Mouse (Mus musculus): Measurements from ENCODE around the gene Gbp9. TPM values are rescaled to one million over a fixed set of nuclear protein-coding genes. Genes with fewer than 3 reads are reported as not detected.

The Gbp9 gene
- polyA plus RNA-seq (2017; shearing (Covaris generic)) = 183 TPM

DNA sequence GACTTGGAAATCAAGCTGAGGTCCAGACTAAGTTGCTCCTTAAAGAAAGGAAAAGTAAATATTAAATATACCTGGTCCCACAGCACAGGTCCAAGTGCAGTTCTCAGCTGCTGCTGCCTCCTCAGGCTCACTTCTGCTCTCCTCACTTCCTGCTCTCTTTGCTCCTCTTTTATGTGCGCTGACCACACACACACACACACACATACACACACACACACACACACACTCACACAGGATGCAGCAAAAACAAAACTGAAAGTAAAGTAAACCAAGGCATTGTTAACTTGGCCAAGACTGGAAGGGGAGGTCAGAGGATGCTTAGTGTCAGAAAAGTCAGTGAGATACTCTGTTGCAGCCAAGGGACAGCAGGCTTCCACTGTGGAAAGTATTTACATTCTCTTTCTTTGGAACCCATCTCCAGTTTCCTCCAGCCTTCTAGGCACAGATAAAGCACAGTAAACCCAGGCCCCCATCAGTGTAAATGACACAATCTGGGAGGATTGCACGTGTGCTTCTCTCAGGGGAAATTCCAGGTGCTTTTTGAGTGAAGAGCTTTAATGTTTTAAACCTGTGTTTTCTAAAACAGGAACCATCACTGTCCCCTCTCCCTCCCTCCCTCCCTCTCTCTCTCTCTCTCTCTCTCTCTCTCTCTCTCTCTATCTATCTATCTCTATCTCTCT, at the start of gene Gbp9, which contains the start of the genes Gbp8 and Gbp4:
Gene Gbp9 (minus strand): TSS at position 131 of the 680 bp plus-strand sequence.
Gene Gbp8 (minus strand): TSS at position 132 of the 680 bp plus-strand sequence.
Gene Gbp4 (minus strand): TSS at position 178 of the 680 bp plus-strand sequence.

Other genes starting within 250 kb of the Gbp9 start
- 34.4 TPM for gene Abcg3, start 156.8 kb downstream of the Gbp9 start, polyA plus RNA-seq (2017; shearing (Covaris generic))
- gene Gbp8, start within 50 bp of the Gbp9 start, polyA plus RNA-seq (2017; shearing (Covaris generic)) = 149 TPM
- 372 TPM for gene Gbp4, start within 50 bp of the Gbp9 start, polyA plus RNA-seq (2017; shearing (Covaris generic))
- gene Gbp10, start 100.0 kb upstream of the Gbp9 start, polyA plus RNA-seq (2017; shearing (Covaris generic)) = 149 TPM
- gene Gm43302, start 154.2 kb upstream of the Gbp9 start, polyA plus RNA-seq (2017; shearing (Covaris generic)) = 22.6 TPM
- gene Gbp6, start 154.2 kb upstream of the Gbp9 start, polyA plus RNA-seq (2017; shearing (Covaris generic)) = 318 TPM

All from activated CD4-positive, CD25-positive, alpha-beta regulatory T cell, adult 9 weeks (primary cell).